Mouse (Mus musculus): Measurements from ENCODE around the gene Rgl1. TPM values are rescaled to one million over a fixed set of nuclear protein-coding genes. Genes with fewer than 3 reads are reported as not detected.

Rgl1 gene
- polyA plus RNA-seq, 1 experiment from 2014 or later, result 34.8 TPM

GRCm38 (mm10) chr1:152524987-152525648, 241.0 kb downstream of the Rgl1 start:
- no peaks in the 10 kb centered on the region for H3K27me3 ChIP-seq (ENCODE audit: control insufficient read depth, insufficient read depth, low read length)
- peak; percentile 48 for ATAC-seq (ENCODE audit: insufficient read depth, low FRiP score, low TSS enrichment)
- DNase-seq (ENCODE audit: low spot score), result peak; percentile 80
- no peak overlapping the region for H3K4me3 ChIP-seq (ENCODE audit: low read depth, low read length)
- H3K36me3 ChIP-seq (ENCODE audit: control insufficient read depth, insufficient read depth, low read length), result peaks cover 2% of the 10 kb centered on the region; the same call in 1 of the 2 replicates
- 28% methylated on average over 6 of the region's 6 CpGs for WGBS
- no peak overlapping the region for H3K27ac ChIP-seq (ENCODE audit: low read depth, low read length)
- no peak overlapping the region for H3K4me2 ChIP-seq (ENCODE audit: low read depth)
- no peaks in the 10 kb centered on the region for H3K4me1 ChIP-seq (ENCODE audit: control insufficient read depth, insufficient read depth, low read length)
- no peak overlapping the region for H3K9ac ChIP-seq (ENCODE audit: low read length)
- no peaks in the 10 kb centered on the region for H3K9me3 ChIP-seq (ENCODE audit: control insufficient read depth, low read length)

GRCm38 (mm10) chr1:152524098-152524892, 241.9 kb downstream of the Rgl1 start:
- Histone ChIP-seq H3K4me2 (ENCODE audit: low read depth) (no peak overlapping the region), H3K36me3 (ENCODE audit: control insufficient read depth, insufficient read depth, low read length) (peaks cover 2% of the 10 kb centered on the region; the same call in 1 of the 2 replicates), H3K27ac (ENCODE audit: low read depth, low read length) (no peak overlapping the region), H3K4me3 (ENCODE audit: low read depth, low read length) (no peak overlapping the region), H3K9ac (ENCODE audit: low read length) (no peak overlapping the region), H3K27me3 (ENCODE audit: control insufficient read depth, insufficient read depth, low read length) (no peaks in the 10 kb centered on the region), H3K9me3 (ENCODE audit: control insufficient read depth, low read length) (no peaks in the 10 kb centered on the region), H3K4me1 (ENCODE audit: control insufficient read depth, insufficient read depth, low read length) (no peaks in the 10 kb centered on the region)
- ATAC-seq (ENCODE audit: insufficient read depth, low FRiP score, low TSS enrichment) (no peak), DNase-seq (ENCODE audit: low spot score) (no peak)
- 90% methylated on average over 22 of the region's 22 CpGs for WGBS

- Histone ChIP-seq H3K27ac (ENCODE audit: low read depth, low read length) (no peak overlapping the region), H3K36me3 (ENCODE audit: control insufficient read depth, insufficient read depth, low read length) (peaks cover 2% of the 10 kb centered on the region; the same call in 1 of the 2 replicates), H3K27me3 (ENCODE audit: control insufficient read depth, insufficient read depth, low read length) (no peaks in the 10 kb centered on the region), H3K9me3 (ENCODE audit: control insufficient read depth, low read length) (no peaks in the 10 kb centered on the region), H3K4me1 (ENCODE audit: control insufficient read depth, insufficient read depth, low read length) (no peaks in the 10 kb centered on the region), H3K9ac (ENCODE audit: low read length) (no peak overlapping the region), H3K4me2 (ENCODE audit: low read depth) (no peak overlapping the region), H3K4me3 (ENCODE audit: low read depth, low read length) (no peak overlapping the region)
- WGBS, result 85% methylated on average over 11 of the region's 11 CpGs
- DNase-seq (ENCODE audit: low spot score) (no peak), ATAC-seq (ENCODE audit: insufficient read depth, low FRiP score, low TSS enrichment) (no peak)
Observed at GRCm38 (mm10) chr1:152523292-152523691, 242.9 kb downstream of the Rgl1 start.

GRCm38 (mm10) chr1:152522226-152522625, 243.9 kb downstream of the Rgl1 start:
- 95% methylated on average over 3 of the region's 3 CpGs for WGBS
- DNase-seq (ENCODE audit: low spot score), result no peak

GRCm38 (mm10) chr1:152520798-152521575, 245.2 kb downstream of the Rgl1 start:
- Histone ChIP-seq H3K9me3 (ENCODE audit: control insufficient read depth, low read length) (no peaks in the 10 kb centered on the region), H3K36me3 (ENCODE audit: control insufficient read depth, insufficient read depth, low read length) (peaks cover 2% of the 10 kb centered on the region; the same call in 1 of the 2 replicates), H3K27me3 (ENCODE audit: control insufficient read depth, insufficient read depth, low read length) (no peaks in the 10 kb centered on the region), H3K4me1 (ENCODE audit: control insufficient read depth, insufficient read depth, low read length) (no peaks in the 10 kb centered on the region), H3K9ac (ENCODE audit: low read length) (no peak overlapping the region), H3K4me2 (ENCODE audit: low read depth) (no peak overlapping the region), H3K27ac (ENCODE audit: low read depth, low read length) (no peak overlapping the region), H3K4me3 (ENCODE audit: low read depth, low read length) (no peak overlapping the region)
- no peak for ATAC-seq (ENCODE audit: insufficient read depth, low FRiP score, low TSS enrichment)
- 77% methylated on average over 16 of the region's 16 CpGs for WGBS
- peak; percentile 69 for DNase-seq (ENCODE audit: low spot score)

More at GRCm38 (mm10) chr1:152522226-152522625, 243.9 kb downstream of the Rgl1 start:
- H3K9ac ChIP-seq (ENCODE audit: low read length), result no peak overlapping the region
- H3K36me3 ChIP-seq (ENCODE audit: control insufficient read depth, insufficient read depth, low read length), result peaks cover 2% of the 10 kb centered on the region; the same call in 1 of the 2 replicates
- ATAC-seq (ENCODE audit: insufficient read depth, low FRiP score, low TSS enrichment), result no peak
- H3K27me3 ChIP-seq (ENCODE audit: control insufficient read depth, insufficient read depth, low read length), result no peaks in the 10 kb centered on the region
- no peaks in the 10 kb centered on the region for H3K9me3 ChIP-seq (ENCODE audit: control insufficient read depth, low read length)
- no peak overlapping the region for H3K4me2 ChIP-seq (ENCODE audit: low read depth)
- no peaks in the 10 kb centered on the region for H3K4me1 ChIP-seq (ENCODE audit: control insufficient read depth, insufficient read depth, low read length)
- no peak overlapping the region for H3K27ac ChIP-seq (ENCODE audit: low read depth, low read length)
- no peak overlapping the region for H3K4me3 ChIP-seq (ENCODE audit: low read depth, low read length)

GRCm38 (mm10) chr1:152518971-152519370, 247.2 kb downstream of the Rgl1 start:
- H3K4me3 ChIP-seq (ENCODE audit: low read depth, low read length), result no peak overlapping the region
- no peaks in the 10 kb centered on the region for H3K4me1 ChIP-seq (ENCODE audit: control insufficient read depth, insufficient read depth, low read length)
- no peak overlapping the region for H3K4me2 ChIP-seq (ENCODE audit: low read depth)
- no peak for DNase-seq (ENCODE audit: low spot score)
- no peaks in the 10 kb centered on the region for H3K9me3 ChIP-seq (ENCODE audit: control insufficient read depth, low read length)
- no peaks in the 10 kb centered on the region for H3K27me3 ChIP-seq (ENCODE audit: control insufficient read depth, insufficient read depth, low read length)
- H3K36me3 ChIP-seq (ENCODE audit: control insufficient read depth, insufficient read depth, low read length), result no peaks in the 10 kb centered on the region; the same call in 1 of the 2 replicates
- ATAC-seq (ENCODE audit: insufficient read depth, low FRiP score, low TSS enrichment), result no peak
- H3K27ac ChIP-seq (ENCODE audit: low read depth, low read length), result no peak overlapping the region
- WGBS, result 93% methylated on average over 8 of the region's 8 CpGs
- no peak overlapping the region for H3K9ac ChIP-seq (ENCODE audit: low read length)

GRCm38 (mm10) chr1:152517057-152517570, 249.0 kb downstream of the Rgl1 start:
- H3K4me2 ChIP-seq (ENCODE audit: low read depth), result no peak overlapping the region
- no peaks in the 10 kb centered on the region for H3K27me3 ChIP-seq (ENCODE audit: control insufficient read depth, insufficient read depth, low read length)
- no peaks in the 10 kb centered on the region; the same call in 1 of the 2 replicates for H3K36me3 ChIP-seq (ENCODE audit: control insufficient read depth, insufficient read depth, low read length)
- DNase-seq (ENCODE audit: low spot score) (no peak), ATAC-seq (ENCODE audit: insufficient read depth, low FRiP score, low TSS enrichment) (no peak)
- H3K9me3 ChIP-seq (ENCODE audit: control insufficient read depth, low read length), result no peaks in the 10 kb centered on the region
- WGBS, result 79% methylated on average over 4 of the region's 4 CpGs
- no peak overlapping the region for H3K9ac ChIP-seq (ENCODE audit: low read length)
- no peak overlapping the region for H3K4me3 ChIP-seq (ENCODE audit: low read depth, low read length)
- no peaks in the 10 kb centered on the region for H3K4me1 ChIP-seq (ENCODE audit: control insufficient read depth, insufficient read depth, low read length)
- no peak overlapping the region for H3K27ac ChIP-seq (ENCODE audit: low read depth, low read length)

GRCm38 (mm10) chr1:152514256-152514655, 251.9 kb downstream of the Rgl1 start:
- H3K27ac ChIP-seq (ENCODE audit: low read depth, low read length), result no peak overlapping the region
- DNase-seq (ENCODE audit: low spot score), result no peak
- ATAC-seq (ENCODE audit: insufficient read depth, low FRiP score, low TSS enrichment), result no peak
- no peaks in the 10 kb centered on the region for H3K9me3 ChIP-seq (ENCODE audit: control insufficient read depth, low read length)
- WGBS, result 70% methylated on average over 4 of the region's 4 CpGs
- no peak overlapping the region for H3K9ac ChIP-seq (ENCODE audit: low read length)
- no peak overlapping the region for H3K4me2 ChIP-seq (ENCODE audit: low read depth)
- H3K36me3 ChIP-seq (ENCODE audit: control insufficient read depth, insufficient read depth, low read length), result no peaks in the 10 kb centered on the region; the same call in 1 of the 2 replicates
- no peaks in the 10 kb centered on the region for H3K27me3 ChIP-seq (ENCODE audit: control insufficient read depth, insufficient read depth, low read length)
- H3K4me3 ChIP-seq (ENCODE audit: low read depth, low read length), result no peak overlapping the region
- no peaks in the 10 kb centered on the region for H3K4me1 ChIP-seq (ENCODE audit: control insufficient read depth, insufficient read depth, low read length)

Measured in neural tube, embryonic 11.5 days (tissue).